Mouse (Mus musculus) B cell, adult 67 days (primary cell): ENCODE results near the gene Ccdc188. TPM values are rescaled to one million over a fixed set of nuclear protein-coding genes. Genes with fewer than 3 reads are reported as not detected.

Source experiments
- total RNA-seq, 2 experiments: library from RNA; stranded (reverse); gene quantifications; 4 replicates each; pipeline ENCODE4 v1.2.4; 2023

Ccdc188 gene
- not detected for total RNA-seq

GRCm38 (mm10) chr16:18217579-18217978, at the start of gene Ccdc188:
Gene Ccdc188 (plus strand): TSS chr16:18217879.

GRCm38 (mm10) chr16:18234671-18235388, 17.2 kb downstream of the Ccdc188 start, which contains the start of gene Zdhhc8:
Gene Zdhhc8 (minus strand): TSS chr16:18235136.

DNA sequence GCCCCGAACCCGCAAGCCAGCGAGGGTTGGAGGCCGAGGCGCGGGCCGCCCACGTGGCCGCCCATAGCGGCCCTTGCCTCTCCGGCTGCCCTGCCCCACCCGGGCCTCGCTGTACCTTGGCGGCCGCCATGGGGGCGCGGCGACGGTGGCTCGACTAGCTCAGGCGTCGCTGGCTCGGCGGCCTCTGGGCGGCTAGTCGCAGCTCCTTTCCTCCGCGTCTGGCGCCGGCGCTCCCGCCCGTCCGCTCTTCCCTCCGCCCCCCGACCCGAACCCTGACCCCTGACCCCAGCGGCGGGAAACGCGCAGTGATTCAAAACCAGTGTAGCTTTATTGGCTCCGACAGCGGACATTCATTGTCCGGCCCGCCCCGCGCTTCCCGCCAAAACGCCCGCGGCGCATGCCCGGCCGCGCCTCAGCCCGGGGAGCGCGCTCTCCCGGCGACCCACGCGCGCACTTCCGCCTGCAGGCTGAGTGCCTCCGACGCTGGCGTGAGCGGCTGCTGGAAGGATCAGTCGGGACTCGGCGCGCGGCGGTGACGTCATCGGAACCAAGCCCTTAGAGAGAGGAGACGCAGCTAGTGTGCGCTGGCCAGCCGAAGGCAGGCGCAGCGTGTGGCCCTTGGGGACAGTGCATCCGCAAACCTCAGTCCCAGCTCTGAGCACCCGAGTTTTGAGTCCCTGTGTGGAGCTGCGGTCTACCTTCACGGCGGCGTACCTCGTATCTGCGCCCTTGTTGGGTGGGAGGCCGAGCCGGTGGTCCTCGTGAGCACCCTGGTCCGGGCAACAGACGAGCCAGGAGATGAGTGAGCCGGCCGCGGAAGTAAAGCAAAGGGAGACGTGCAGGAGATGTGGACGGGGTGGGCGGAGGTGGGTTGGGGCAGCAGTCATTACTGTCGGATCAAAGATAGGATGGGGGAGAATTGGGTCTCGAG, 31.0 kb downstream of the Ccdc188 start, which contains the start of the genes Trmt2a and Ranbp1:
Gene Trmt2a, plus strand, starts transcription at position 247 of the 931 bp plus-strand sequence.
Gene Ranbp1, minus strand, starts transcription at position 300 of the 931 bp plus-strand sequence.

DNA sequence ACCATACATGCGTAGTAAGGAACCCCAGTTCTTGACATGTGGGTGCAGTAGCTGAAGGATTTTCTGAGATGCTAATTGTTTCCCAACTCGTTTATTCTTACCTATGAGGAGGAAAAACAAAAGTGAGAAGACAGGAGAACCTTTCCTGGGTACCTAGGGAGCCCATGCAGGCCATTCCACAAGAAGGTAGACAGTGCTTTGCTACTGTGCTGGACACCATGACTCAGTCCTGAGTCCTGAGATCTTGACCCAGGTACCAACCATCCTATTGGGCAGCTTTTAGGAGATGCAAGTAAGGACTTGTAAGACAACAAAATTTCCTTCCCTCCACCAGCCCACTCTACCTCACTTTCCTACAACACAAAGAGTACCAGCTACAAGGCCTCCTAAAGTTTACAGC, 40.5 kb downstream of the Ccdc188 start, which contains the start of gene Gm49776:
Gene Gm49776, minus strand, starts transcription at position 101 of the 400 bp plus-strand sequence.

Other genes starting within 250 kb of the Ccdc188 start
- not detected for gene Vpreb2, start 237.5 kb upstream of the Ccdc188 start, total RNA-seq
- 10 to 100 TPM; 16.0 to 19.9 TPM for gene Dgcr6, start 165.0 kb upstream of the Ccdc188 start, total RNA-seq
- 10 to 100 TPM in 1 of 2 experiments, 1 to 10 TPM in 1; 8.1 to 13.0 TPM for gene Prodh, start 127.7 kb upstream of the Ccdc188 start, total RNA-seq
- not detected for gene Rtn4r, start 90.2 kb upstream of the Ccdc188 start, total RNA-seq
- 10 to 100 TPM; 21.9 to 29.2 TPM for gene Zdhhc8, start 17.3 kb downstream of the Ccdc188 start, total RNA-seq
- 100 to 1,000 TPM; 180 to 183 TPM for gene Trmt2a, start 30.8 kb downstream of the Ccdc188 start, total RNA-seq
- gene Ranbp1, start 30.9 kb downstream of the Ccdc188 start, total RNA-seq, result 10 to 100 TPM; 98.5 TPM
- not detected for gene Gm49776, start 40.4 kb downstream of the Ccdc188 start, total RNA-seq
- gene Dgcr8, start 71.4 kb downstream of the Ccdc188 start, total RNA-seq, result 10 to 100 TPM; 47.0 to 55.8 TPM
- gene Tango2, start 130.2 kb downstream of the Ccdc188 start, total RNA-seq, result 10 to 100 TPM; 36.4 to 44.9 TPM
- gene Arvcf, start 130.3 kb downstream of the Ccdc188 start, total RNA-seq, result 1 to 10 TPM; 5.3 to 7.1 TPM
- 10 to 100 TPM; 15.9 to 16.8 TPM for gene Txnrd2, start 208.5 kb downstream of the Ccdc188 start, total RNA-seq
- 10 to 100 TPM; 17.4 to 19.5 TPM for gene Comt, start 209.0 kb downstream of the Ccdc188 start, total RNA-seq